Mouse (Mus musculus): Measurements from ENCODE around the gene Crtac1. TPM values are rescaled to one million over a fixed set of nuclear protein-coding genes. Genes with fewer than 3 reads are reported as not detected.
A peak's percentile ranks its signal among the peaks of the same experiment; 100 is the strongest.

The Crtac1 gene
- polyA plus RNA-seq, 1 experiment from 2014 or later = 20.4 TPM

DNA sequence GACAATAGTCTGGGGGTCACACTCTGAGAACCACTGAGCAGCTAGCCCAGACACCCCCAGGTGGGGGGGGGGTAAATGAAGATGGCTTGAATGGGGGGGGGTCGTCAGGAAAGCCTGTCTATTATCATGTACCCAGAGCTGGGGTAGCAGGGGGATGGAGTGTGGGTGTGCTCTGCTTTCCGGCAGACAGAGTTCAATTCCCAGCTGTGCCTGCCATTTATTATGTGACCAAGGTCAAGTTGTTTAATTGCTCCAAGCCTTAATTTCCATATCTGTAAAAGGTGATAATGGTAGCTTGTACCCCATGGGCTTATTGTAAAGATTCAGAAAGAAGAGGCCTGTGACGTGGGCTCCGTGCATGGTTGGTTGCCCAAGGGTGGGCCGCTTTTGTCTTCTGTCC is 109.6 kb downstream of the Crtac1 start:
- 39% methylated on average over 5 of the region's 5 CpGs for WGBS
- no peak for ATAC-seq (replicated peaks)
- H3K9me3 ChIP-seq = no peaks in the 10 kb centered on the region
- no peaks in the 10 kb centered on the region for H3K36me3 ChIP-seq
- H3K4me2 ChIP-seq (replicated peaks) = no peak overlapping the region
- H3K27ac ChIP-seq (replicated peaks) = no peak overlapping the region
- H3K27me3 ChIP-seq = 0 out of 2 replicates have a peak, but pooled peaks cover 3% of the 10 kb centered on the region
- no peak overlapping the region for H3K9ac ChIP-seq (replicated peaks)
- H3K4me3 ChIP-seq = no peak overlapping the region
- peaks cover 34% of the 10 kb centered on the region for H3K4me1 ChIP-seq

DNA sequence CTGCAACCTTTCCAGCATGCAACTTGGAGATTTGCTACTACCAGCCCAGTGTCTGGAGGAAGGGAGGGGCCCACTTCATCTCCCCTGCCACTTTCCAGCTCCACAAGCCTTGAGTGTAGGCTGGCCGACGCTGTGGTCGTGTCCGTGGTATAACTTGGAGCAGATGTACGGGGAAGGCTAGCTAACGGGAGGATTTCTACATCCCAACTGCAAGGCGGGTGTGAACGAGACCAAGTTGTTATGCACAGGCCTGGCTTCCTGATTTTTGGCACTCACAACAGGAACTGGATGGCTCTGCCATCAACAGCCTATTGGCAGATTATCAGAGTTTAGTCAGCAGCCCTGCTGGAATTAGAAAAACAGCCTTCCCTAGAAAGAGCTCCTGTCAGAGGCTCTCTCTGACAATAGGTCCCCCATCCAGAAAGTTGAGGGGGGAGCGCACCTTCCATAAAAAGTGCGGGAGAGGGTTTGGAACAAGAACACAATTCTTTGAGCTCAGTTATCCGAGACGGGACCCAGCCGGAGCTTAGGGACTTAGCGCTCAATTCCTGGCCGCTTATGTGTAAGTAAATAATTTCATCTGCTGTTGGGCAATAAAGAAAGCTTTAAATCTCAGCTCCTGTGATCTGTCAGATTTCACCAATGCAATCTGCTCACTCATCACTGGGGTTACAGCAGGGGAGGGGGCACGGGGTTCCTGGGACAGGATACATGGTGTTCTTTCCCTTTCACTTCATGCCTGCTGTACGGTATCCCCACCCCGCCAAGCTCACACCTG is 113.7 kb downstream of the Crtac1 start:
- H3K27ac ChIP-seq (replicated peaks) = peak overlapping the region; percentile 86
- H3K4me3 ChIP-seq = no peak overlapping the region
- no peak overlapping the region for H3K9ac ChIP-seq (replicated peaks)
- H3K27me3 ChIP-seq = no peaks in the 10 kb centered on the region
- H3K4me1 ChIP-seq = peaks cover 56% of the 10 kb centered on the region
- peak overlapping the region; percentile 15 for H3K4me2 ChIP-seq (replicated peaks)
- no peaks in the 10 kb centered on the region for H3K36me3 ChIP-seq
- 27% methylated on average over 18 of the region's 18 CpGs for WGBS
- no peaks in the 10 kb centered on the region for H3K9me3 ChIP-seq
- peak; percentile 44 for ATAC-seq (replicated peaks)

DNA sequence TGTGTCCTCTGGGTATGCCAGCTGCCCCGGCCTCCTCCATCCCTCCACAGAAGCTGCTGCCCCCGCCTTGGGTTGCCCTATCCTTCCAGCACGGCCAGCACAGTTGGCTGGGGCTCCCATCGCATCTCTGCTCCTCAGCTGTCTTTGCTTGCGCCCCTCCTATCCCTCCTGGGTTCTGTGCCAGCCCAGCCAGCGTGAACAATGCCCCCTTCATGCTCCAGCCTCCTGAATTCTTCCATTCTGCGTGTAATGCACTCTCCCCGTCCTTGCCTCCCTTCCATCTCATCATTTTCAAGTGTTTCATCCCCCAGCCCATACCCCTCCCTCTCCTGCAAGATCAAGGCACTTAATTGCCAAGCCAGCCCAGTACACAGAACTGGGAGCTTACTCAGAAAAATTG is 114.6 kb downstream of the Crtac1 start:
- Histone ChIP-seq H3K9me3 (no peaks in the 10 kb centered on the region), H3K4me1 (peaks cover 63% of the 10 kb centered on the region), H3K36me3 (no peaks in the 10 kb centered on the region), H3K27me3 (no peaks in the 10 kb centered on the region), H3K27ac (replicated peaks) (peak overlapping the region; percentile 86), H3K9ac (replicated peaks) (no peak overlapping the region), H3K4me2 (replicated peaks) (0 out of 2 replicates have a peak overlapping the region, but pooled peaks have one; percentile 15), H3K4me3 (no peak overlapping the region)
- peak; percentile 35 for ATAC-seq (replicated peaks)
- 17% methylated on average over 8 of the region's 8 CpGs for WGBS

DNA sequence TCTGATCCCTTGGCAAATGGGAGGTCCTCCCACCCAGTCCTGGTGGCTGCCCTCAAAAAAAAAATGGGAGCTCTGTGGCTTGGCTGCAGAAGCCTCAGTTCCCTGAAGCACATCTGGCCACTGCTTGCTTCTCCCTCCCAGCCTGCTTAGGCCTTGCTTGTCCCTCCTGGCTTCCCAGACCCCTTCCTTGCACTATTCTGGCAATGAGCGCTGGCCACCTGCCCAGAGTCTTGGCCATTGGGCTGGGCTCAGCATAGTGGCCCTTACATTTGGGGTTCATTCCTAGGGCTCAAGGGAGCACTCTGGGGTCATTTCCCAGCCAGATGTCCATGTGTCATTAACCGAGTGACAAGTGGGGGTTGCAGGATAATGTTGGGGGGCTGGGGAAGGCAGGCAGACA is 115.1 kb downstream of the Crtac1 start:
- Histone ChIP-seq H3K27me3 (no peaks in the 10 kb centered on the region), H3K4me2 (replicated peaks) (no peak overlapping the region), H3K4me1 (peaks cover 68% of the 10 kb centered on the region), H3K36me3 (no peaks in the 10 kb centered on the region), H3K9ac (replicated peaks) (no peak overlapping the region), H3K9me3 (no peaks in the 10 kb centered on the region), H3K4me3 (no peak overlapping the region), H3K27ac (replicated peaks) (peak overlapping the region; percentile 86)
- ATAC-seq (replicated peaks) = 0 out of 2 replicates have a peak, but pooled peaks have one; percentile 12
- WGBS = 70% methylated on average over 2 of the region's 2 CpGs

DNA sequence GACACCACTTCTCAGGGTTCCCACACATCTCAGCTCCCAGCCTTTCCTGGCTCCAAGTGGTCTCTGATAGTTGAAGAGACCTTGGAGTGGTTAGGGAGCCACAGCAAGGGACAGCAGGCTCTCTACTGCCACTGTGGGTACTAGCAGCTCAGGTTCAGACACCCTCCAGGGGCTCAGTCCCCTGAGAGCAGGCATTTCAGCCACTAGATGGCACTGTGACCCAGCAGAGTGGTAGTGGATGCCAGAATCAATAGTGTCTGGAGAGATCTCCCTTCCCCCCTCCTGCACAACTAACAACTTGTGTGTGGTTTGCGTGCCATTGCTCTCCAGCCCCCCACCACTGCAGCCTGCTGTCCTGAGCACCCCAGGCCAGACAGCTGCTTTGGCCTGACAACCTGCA is 115.7 kb downstream of the Crtac1 start:
- Histone ChIP-seq H3K4me1 (peaks cover 72% of the 10 kb centered on the region), H3K4me3 (no peak overlapping the region), H3K27ac (replicated peaks) (peak overlapping the region; percentile 86; the same call in 1 of the 2 replicates), H3K27me3 (no peaks in the 10 kb centered on the region), H3K9ac (replicated peaks) (no peak overlapping the region), H3K36me3 (no peaks in the 10 kb centered on the region), H3K4me2 (replicated peaks) (no peak overlapping the region), H3K9me3 (no peaks in the 10 kb centered on the region)
- 0% methylated on average over 1 of the region's 1 CpGs for WGBS
- peak; percentile 74 for ATAC-seq (replicated peaks)

DNA sequence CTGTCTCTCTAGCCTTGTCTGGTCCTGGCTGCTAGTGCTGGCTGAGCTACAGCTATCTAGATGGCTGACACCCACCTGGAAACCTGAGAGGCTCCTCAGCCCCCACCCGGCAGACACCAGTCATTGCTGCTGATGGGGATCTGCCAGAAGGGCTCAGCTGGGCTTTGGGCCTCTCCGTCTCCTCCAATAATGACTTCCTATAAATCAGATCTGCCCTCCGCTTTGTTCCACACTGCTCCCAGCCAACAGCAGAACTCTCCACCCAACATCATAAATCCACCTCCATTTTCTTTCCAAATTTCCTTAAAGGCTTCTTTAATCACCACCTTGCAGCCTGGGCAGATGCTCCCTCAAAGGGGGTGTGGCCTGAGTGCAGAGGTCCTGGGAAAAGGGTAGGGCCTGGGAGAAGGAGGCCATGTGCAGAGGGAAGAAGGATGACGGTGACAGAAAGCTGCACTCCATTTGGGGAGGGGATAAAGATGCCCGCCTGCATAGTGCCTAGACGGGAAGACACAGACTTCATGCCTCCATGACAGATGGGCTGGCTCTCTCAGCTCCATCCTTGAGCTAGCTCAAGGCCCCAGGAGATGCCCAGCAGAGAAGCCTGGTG is 116.4 kb downstream of the Crtac1 start:
- Histone ChIP-seq H3K9ac (replicated peaks) (no peak overlapping the region), H3K27ac (replicated peaks) (no peak overlapping the region), H3K36me3 (no peaks in the 10 kb centered on the region), H3K27me3 (no peaks in the 10 kb centered on the region), H3K4me3 (no peak overlapping the region), H3K4me1 (peaks cover 72% of the 10 kb centered on the region), H3K4me2 (replicated peaks) (no peak overlapping the region), H3K9me3 (no peaks in the 10 kb centered on the region)
- WGBS = 65% methylated on average over 6 of the region's 6 CpGs
- no peak for ATAC-seq (replicated peaks)

DNA sequence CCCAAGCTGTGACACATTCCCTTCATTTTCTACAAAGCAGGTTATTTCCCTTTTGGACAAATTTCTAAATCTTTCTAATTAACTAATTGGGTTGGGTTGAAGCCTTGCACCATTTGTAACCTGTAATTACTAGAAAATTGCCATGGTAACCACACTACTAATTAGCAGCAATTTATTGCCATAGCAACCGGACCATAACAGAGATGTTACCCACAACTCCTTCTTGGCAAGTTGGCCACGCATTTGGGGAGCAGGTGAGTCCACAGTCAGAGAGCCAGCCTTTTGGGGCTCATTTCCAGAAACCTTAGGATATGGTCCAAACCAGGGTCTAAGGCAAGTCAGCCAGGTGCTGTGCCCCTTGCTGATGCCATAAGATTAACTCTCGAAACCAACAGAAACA is 119.4 kb downstream of the Crtac1 start:
- H3K4me2 ChIP-seq (replicated peaks) = no peak overlapping the region
- 36% methylated on average over 3 of the region's 3 CpGs for WGBS
- no peaks in the 10 kb centered on the region for H3K36me3 ChIP-seq
- no peak overlapping the region for H3K9ac ChIP-seq (replicated peaks)
- ATAC-seq (replicated peaks) = peak; percentile 10; the same call in 1 of the 2 replicates
- H3K4me3 ChIP-seq = no peak overlapping the region
- H3K4me1 ChIP-seq = peaks cover 51% of the 10 kb centered on the region
- H3K27ac ChIP-seq (replicated peaks) = peak overlapping the region; percentile 68
- H3K9me3 ChIP-seq = no peaks in the 10 kb centered on the region
- 0 out of 2 replicates have a peak, but pooled peaks cover 2% of the 10 kb centered on the region for H3K27me3 ChIP-seq

DNA sequence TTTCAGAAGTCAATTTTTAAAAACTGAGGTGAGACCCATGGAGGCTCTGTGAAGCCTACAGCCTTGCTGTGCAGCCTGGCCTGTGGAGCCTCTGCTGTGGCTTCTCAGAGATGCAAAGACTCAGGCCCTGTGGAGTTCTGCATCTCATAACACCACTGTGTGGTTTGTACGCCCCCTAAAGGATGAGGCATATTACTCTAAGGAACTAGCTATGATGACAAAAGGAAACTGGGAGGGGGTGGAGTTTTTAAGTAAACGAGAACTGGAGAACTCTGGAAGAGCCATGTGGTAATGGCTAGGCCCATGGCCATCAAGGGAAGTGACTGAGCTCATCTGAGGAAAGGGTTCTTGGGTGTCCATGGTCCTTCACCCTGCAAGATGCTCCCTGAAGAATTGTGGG is 120.3 kb downstream of the Crtac1 start:
- Histone ChIP-seq H3K4me1 (peaks cover 51% of the 10 kb centered on the region), H3K4me2 (replicated peaks) (no peak overlapping the region), H3K9ac (replicated peaks) (no peak overlapping the region), H3K27ac (replicated peaks) (peak overlapping the region; percentile 68), H3K9me3 (no peaks in the 10 kb centered on the region), H3K27me3 (0 out of 2 replicates have a peak, but pooled peaks cover 2% of the 10 kb centered on the region), H3K36me3 (no peaks in the 10 kb centered on the region), H3K4me3 (no peak overlapping the region)
- WGBS = 47% methylated on average over 2 of the region's 2 CpGs
- ATAC-seq (replicated peaks) = no peak

DNA sequence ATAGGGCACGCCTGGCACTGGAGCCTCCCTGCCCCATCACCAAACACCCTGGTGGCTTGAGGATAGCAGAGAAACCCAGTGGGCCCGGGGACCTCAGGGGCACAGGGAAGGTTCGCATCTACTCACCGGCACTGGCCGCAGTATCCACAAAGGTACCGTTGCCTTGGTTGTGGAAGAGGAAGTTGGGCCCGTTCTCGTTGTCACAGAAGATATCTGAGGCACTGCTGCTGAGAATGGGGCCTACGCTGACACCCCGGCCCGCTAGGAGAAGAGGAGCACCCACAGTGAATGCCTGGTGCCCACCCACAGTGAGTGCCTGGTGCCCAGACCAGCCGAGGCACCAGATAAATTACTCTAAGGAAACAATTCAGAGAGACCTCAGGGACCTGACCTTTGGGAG is 122.7 kb downstream of the Crtac1 start:
- no peaks in the 10 kb centered on the region for H3K9me3 ChIP-seq
- H3K36me3 ChIP-seq = no peaks in the 10 kb centered on the region
- H3K27me3 ChIP-seq = 0 out of 2 replicates have a peak, but pooled peaks cover 2% of the 10 kb centered on the region
- ATAC-seq (replicated peaks) = no peak
- no peak overlapping the region for H3K4me3 ChIP-seq
- WGBS = 90% methylated on average over 12 of the region's 12 CpGs
- H3K4me2 ChIP-seq (replicated peaks) = no peak overlapping the region
- no peak overlapping the region for H3K27ac ChIP-seq (replicated peaks)
- H3K9ac ChIP-seq (replicated peaks) = no peak overlapping the region
- H3K4me1 ChIP-seq = peaks cover 32% of the 10 kb centered on the region

DNA sequence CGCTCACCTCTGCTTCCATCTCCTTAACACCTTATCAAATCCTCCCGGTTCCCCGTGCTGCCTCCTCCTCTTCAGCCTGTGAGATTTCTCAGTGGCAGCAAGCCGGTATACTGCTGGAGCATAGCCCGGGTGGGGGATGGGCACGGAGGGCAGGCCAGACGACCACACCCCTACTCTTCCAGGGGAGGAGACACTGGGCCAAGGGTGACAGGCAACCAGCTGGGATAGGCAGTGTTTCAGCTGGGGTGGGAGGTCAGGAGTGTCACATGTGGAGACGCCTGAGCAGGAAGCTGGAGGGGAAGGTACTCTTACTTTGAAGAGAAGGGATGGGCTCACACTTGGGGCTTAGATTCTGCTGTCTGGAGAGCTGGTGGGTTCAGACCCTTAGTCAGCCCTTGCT is 124.6 kb downstream of the Crtac1 start:
- ATAC-seq (replicated peaks) = no peak
- Histone ChIP-seq H3K27ac (replicated peaks) (no peak overlapping the region), H3K9ac (replicated peaks) (no peak overlapping the region), H3K9me3 (no peaks in the 10 kb centered on the region), H3K36me3 (no peaks in the 10 kb centered on the region), H3K4me2 (replicated peaks) (no peak overlapping the region), H3K4me1 (peaks cover 22% of the 10 kb centered on the region), H3K27me3 (0 out of 2 replicates have a peak, but pooled peaks cover 2% of the 10 kb centered on the region), H3K4me3 (no peak overlapping the region)
- 12% methylated on average over 8 of the region's 8 CpGs for WGBS

DNA sequence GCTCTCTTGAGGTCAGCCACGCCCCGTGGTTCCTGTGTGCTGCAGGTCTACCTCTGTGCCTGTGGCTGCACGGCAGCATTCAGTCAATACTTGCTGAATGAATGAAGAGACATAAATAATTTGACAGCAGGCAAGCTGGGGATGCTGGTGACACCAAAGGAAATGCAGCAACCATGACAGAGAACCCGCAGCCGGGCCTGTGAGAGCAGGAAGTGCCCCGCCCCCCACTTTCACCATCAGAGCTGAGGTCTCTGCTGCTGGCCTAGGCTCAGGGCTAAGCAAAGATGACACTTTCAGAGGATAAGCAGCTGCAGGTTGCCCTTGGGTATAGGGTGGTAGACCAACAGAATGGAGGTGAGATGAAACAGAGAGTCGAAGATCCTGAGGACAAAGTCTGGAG is 125.4 kb downstream of the Crtac1 start:
- H3K4me1 ChIP-seq = peaks cover 14% of the 10 kb centered on the region
- WGBS = 62% methylated on average over 7 of the region's 7 CpGs
- H3K4me2 ChIP-seq (replicated peaks) = no peak overlapping the region

DNA sequence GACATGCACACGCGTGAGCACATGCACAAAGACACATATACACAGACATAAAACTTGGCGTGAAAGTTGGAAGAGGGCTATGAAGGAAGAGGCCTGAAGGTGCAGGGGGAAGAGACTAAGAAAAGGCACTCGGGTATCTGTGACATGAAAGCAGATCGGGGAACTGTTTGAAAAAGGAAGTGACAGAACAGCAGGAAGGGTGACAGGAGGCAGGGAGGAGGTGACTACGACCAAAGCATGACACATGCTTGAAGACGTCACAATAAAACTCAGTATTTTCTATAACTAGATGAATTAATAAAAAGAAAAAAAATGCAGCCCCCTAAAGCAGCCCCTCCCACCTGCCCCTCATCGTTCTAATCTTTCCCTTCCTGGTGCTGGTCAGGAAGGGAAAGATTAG is 125.8 kb downstream of the Crtac1 start:
- Histone ChIP-seq H3K4me3 (no peak overlapping the region), H3K27me3 (0 out of 2 replicates have a peak, but pooled peaks cover 2% of the 10 kb centered on the region), H3K9ac (replicated peaks) (no peak overlapping the region), H3K4me2 (replicated peaks) (no peak overlapping the region), H3K4me1 (peaks cover 13% of the 10 kb centered on the region), H3K9me3 (no peaks in the 10 kb centered on the region), H3K27ac (replicated peaks) (no peak overlapping the region), H3K36me3 (no peaks in the 10 kb centered on the region)
- 66% methylated on average over 8 of the region's 8 CpGs for WGBS
- no peak for ATAC-seq (replicated peaks)

More for the DNA sequence above, 125.4 kb downstream of the Crtac1 start:
- Histone ChIP-seq H3K9me3 (no peaks in the 10 kb centered on the region), H3K36me3 (no peaks in the 10 kb centered on the region), H3K9ac (replicated peaks) (no peak overlapping the region), H3K4me3 (no peak overlapping the region), H3K27me3 (0 out of 2 replicates have a peak, but pooled peaks cover 2% of the 10 kb centered on the region), H3K27ac (replicated peaks) (no peak overlapping the region)
- ATAC-seq (replicated peaks) = no peak

All from forebrain, embryonic 15.5 days (tissue).